Mouse (Mus musculus): Measurements from ENCODE around the gene Irf2bpl.

Irf2bpl gene

GRCm38 (mm10) chr12:86859924-86860790 lies 24.4 kb downstream of the Irf2bpl start:
- DNase-seq (ENCODE audit: low read depth, low spot score) = peak; percentile 84

- DNase-seq (ENCODE audit: low read depth, low spot score) = peak; percentile 64
Observed at GRCm38 (mm10) chr12:86858983-86859872, 25.4 kb downstream of the Irf2bpl start.

DNA sequence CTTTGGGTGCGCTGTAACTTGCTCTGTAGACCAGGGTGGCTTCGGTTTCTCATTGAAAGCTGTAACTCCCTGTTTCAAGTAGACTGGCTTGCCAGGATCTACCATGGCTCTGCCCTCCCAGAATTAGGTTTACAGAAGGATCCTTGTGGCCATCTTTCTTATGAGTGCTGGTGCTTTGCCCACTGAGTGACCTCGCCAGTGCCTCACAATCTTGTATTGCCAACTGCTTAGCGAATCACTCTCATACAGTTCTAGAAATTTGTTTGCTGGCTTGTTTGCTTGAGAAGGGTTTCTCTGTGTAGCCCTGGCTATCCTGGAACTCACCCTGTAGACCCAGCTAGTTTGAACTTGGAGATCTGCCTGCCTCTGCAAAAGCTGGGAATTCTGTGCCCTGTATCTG lies 26.1 kb downstream of the Irf2bpl start:
- DNase-seq (ENCODE audit: low read depth, low spot score) = no peak

DNA sequence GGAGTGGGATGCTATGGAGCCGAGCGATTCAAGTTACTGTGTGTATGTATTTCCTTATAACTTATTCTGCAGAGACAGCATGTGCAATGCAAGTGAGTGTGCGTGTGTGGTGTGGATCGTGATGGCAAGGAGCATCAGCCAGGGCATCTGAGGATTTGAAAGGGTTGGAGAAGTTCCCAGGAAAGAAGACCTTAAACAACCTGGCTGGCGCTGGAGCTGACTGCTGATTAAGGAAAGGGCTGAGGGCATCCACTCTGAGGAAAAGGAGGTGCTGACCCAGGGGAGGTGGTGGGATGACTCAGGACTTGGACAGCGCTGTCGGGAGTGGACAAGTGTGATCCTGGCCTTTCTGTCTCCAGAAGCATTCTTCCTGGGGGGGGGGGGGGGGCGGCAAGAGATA lies 27.3 kb downstream of the Irf2bpl start:
- DNase-seq (ENCODE audit: low read depth, low spot score) = no peak

- DNase-seq (ENCODE audit: low read depth, low spot score) = no peak
Observed at GRCm38 (mm10) chr12:86855670-86856069, 28.9 kb downstream of the Irf2bpl start.

GRCm38 (mm10) chr12:86853516-86853915 lies 31.1 kb downstream of the Irf2bpl start:
- DNase-seq (ENCODE audit: low read depth, low spot score) = no peak

- no peak for DNase-seq (ENCODE audit: low read depth, low spot score)
Observed at GRCm38 (mm10) chr12:86851313-86851712, 33.3 kb downstream of the Irf2bpl start.

DNA sequence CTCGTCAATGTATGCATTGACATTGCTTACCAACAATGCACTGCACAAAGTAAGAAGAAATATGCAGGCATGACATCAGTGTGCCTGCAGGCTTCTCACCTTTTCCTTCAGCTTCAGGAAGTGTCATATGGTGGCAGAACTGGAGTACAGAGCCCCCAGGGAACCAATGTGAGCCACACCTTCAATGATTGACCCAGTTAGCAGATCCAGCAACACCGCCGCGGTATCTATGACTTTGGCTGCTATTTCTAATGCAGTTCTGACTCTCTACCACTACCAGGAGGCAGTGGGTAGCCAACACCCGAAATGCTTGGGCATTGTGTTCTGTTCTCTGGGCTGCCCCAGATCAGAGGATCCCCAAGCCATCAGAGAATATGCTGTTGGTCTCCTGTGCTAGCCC lies 33.9 kb downstream of the Irf2bpl start:
- DNase-seq (ENCODE audit: low read depth, low spot score) = no peak

GRCm38 (mm10) chr12:86849945-86850626 lies 34.5 kb downstream of the Irf2bpl start:
- no peak for DNase-seq (ENCODE audit: low read depth, low spot score)

GRCm38 (mm10) chr12:86842866-86843459 lies 41.6 kb downstream of the Irf2bpl start:
- DNase-seq (ENCODE audit: low read depth, low spot score) = no peak

DNA sequence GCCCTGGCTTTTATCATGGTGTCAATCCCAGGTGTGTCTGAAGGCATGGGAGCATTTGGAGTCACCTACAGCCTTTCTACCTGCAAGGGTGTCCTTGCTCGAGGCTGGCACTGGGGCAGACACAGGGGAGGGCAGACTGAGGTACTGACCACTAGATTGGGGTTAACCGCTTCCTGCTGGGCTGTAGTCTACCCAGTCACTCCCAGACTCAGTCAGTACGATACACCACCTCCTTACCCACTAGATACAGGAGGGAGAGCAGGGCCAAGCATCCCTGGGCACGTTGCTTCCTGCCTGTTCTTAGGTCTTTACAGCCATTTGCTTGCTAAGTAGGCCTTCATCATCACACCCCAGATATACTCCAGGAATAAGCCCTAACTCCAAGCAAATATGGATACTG lies 44.1 kb downstream of the Irf2bpl start:
- DNase-seq (ENCODE audit: low read depth, low spot score) = no peak

DNA sequence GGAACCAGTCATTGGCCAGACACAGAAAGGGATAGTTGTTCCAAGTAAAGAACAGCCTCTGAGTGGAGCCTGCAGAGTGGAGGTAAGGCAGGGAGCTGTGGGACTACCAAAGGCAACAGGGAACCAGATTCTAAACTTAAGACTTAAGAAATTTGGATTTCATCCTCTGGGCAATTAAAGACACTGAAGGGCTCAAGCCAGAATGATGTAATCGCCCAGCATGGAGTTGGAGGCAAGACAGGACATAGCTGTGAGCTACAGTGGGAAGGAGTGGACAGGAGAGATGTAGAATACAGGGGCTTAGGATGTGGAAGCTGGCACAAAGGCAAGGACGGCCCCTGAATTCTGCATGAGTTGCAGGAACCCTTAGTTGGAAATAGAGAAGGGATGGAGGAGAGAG lies 46.4 kb downstream of the Irf2bpl start:
- DNase-seq (ENCODE audit: low read depth, low spot score) = no peak

- peak; percentile 93 for DNase-seq (ENCODE audit: low read depth, low spot score)
Observed at GRCm38 (mm10) chr12:86836431-86837047, 48.1 kb downstream of the Irf2bpl start.

DNA sequence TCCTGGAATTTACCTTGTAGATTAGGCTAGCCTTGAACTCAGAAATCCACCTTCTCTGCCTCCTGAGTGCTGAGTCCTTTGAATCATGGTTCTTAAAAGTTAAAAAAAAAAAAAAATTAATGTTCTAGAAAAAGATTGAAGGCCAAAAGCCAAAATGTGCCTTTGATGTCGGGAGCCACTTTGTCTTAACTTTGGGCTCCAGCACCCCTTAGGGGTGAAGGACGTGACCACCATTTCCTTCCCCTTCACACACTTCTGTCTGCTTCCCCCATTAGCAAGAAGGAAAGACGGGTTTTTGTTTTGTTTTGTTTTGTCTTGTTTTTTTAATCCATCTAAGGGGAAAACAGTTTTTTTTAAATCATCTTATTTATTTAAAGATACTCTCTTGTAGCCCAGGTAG lies 48.7 kb downstream of the Irf2bpl start:
- DNase-seq (ENCODE audit: low read depth, low spot score) = peak; percentile 71

- peak; percentile 89 for DNase-seq (ENCODE audit: low read depth, low spot score)
Observed at GRCm38 (mm10) chr12:86834416-86834772, 50.2 kb downstream of the Irf2bpl start.

GRCm38 (mm10) chr12:86833711-86834415 lies 50.7 kb downstream of the Irf2bpl start:
- peak; percentile 91 for DNase-seq (ENCODE audit: low read depth, low spot score)

DNA sequence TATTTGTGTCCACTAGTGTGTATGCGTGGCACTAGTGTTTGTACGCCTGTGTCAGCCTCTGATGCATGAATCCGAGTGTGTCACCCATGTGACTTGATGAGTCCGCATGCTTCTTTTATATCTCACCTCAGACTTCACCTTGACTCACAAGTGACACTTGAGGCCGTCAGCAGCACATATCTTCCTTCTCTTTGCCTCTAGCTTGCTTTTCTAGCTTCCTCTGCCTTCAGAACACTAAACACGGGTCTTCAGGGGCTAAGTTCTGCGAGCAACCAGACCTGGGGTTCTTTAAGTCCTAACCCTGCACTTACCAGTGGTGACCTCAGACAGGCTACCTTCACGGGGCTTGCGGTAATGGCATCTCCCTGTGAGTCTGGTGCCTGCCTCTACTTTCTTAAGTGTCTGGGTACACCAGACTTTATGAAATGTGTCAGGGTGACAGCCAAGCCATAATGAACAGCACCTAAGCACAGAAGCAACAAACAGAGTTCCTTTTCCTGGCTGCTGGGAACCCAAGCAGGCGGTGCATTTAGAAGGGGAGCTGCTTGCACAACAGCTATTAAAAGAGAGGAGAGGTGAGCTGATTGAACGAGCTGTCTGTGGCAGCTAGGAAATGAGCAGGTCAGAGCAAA lies 51.9 kb downstream of the Irf2bpl start:
- DNase-seq (ENCODE audit: low read depth, low spot score) = no peak

DNA sequence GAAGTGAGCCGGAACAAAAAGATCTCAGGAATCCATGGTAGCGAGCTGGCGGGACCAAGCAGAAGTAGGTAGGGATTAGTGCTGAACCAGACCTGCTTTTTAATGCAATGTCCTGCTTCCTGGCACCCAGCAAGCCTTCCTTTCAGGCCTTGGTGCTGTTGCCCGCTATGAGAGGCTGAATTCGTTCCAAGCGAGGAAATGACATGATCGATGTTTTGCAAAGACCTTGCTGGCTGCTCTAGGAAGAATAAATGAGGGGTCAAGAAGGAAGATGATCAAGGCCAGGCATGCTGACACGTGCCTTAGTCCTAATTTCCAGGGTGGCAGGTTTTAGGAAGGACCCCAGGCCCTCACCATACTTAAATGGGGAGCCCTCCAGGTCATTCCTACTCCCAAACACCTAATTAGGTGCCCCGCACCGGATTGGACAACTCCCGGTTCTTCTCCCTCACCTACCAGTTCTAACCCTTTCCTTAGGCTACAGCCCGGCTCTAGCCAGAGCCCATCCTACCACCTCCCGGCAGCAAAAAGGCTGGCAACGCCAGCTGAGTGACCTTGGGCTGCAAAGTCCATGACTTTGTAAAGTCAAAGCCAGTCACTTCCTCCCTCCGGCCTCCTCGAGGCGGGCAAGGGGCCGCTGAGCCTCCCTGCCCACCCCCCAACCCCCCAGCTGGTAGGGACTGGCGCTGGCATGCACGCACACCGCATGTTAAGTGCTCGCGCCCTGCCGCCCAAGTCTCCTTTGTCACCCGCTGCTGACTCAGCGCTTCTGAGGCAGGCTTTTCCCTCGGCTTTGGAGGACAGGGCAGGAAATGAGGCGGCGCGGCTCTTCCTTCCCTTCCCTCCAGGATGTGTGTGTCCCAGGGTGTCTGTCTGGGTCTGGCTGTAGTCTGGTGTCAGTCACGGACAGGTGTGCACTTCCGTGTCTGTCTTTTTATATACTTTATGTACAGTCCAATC lies 52.7 kb downstream of the Irf2bpl start:
- peak; percentile 85 for DNase-seq (ENCODE audit: low read depth, low spot score)
